Mouse (Mus musculus) effector memory CD4-positive, alpha-beta T cell, adult 7 months (primary cell): ENCODE measurements around the gene Tmem212. TPM values are rescaled to one million over a fixed set of nuclear protein-coding genes. Genes with fewer than 3 reads are reported as not detected.

Experiments used
- polyA plus RNA-seq: library from polyadenylated mRNA; unstranded; fragments of 100-300 nt; shearing (Covaris generic); gene quantifications from one replicate; pipeline ENCODE4 v1.2.1, GENCODE M21; 2017

Gene Tmem212
- polyA plus RNA-seq: not detected

DNA sequence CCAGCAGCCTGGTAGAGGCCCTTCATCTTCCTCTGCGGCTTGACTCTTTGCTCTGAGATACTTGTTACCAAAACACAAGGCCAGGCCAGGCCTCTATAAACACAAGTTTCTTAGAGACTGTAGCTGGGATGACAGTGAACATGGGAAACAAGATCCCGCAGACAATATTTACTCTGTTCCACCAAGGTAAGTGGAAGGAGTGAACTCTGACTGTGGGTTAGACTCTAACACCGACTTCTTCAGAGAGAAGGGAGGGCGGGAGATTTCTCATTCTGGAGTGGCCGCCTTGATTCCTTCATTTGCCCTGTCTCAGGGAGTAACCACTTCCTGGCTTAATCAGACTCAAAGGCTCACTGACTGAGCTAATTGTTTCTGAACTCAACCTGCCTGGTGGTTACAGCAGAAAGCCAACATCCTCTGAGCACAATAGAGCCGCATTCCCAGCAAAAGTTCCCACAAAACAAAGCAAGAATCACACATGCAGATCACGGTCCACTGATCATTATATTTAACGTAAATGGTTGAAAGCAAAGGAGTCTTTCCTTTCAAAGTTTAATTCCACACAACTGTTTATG, at the start of gene Tmem212:
TSS of gene Tmem212 (minus strand) at position 51 of the 575 bp plus-strand sequence.

DNA sequence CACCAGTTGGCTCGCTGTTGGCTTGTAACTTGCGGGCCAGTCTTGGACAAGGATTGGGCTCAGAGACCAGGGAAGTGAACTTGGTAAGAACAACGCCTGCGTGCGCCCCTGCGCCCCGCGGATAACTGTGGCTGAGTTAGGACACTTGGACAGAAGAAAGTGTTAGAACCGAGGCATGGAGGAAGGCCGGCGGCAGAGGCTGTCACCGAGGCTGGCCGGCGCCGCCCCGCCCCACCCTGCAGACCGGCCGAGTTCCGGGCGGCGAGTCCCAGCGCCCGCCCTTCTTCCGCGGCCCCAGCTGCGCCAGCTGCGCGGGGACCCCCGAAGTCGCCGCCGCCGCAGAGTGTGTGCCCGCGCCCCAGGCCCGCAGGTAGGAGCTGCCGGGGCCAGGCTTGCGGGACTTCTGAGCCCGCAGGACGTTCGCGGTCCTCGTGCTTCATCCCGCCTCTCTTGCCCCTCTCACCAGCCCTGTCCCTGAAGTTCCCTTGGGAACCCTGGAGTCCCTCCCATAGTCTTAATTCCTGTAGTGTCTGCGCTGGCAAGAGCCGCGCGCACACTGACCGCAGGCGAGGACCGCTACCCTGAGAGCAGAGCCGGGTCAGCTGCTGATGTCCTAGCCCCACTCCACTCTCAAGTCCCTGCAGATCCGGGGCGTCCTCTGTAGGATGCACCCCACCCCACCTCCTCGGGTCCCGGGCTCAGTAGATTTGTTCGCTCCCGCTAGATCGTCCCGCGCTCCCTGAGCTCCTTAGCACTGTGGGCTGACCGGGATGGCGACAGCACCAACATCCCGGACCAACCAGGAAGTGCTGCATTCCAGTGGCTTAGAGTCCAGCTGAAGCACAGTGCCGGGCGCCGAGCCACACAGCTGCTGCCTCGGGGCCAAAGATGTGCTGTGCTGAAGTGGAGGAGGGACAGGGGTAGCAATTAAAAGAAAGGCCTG, 42.5 kb upstream of the Tmem212 start, which contains the start of gene Pld1:
TSS of gene Pld1 (plus strand) at position 315 of the 943 bp plus-strand sequence.

Other genes starting within 250 kb of the Tmem212 start
- gene Fndc3b, start 185.1 kb downstream of the Tmem212 start, polyA plus RNA-seq: 2.2 TPM
- 0.51 TPM for gene Pld1, start 42.3 kb upstream of the Tmem212 start, polyA plus RNA-seq